Mouse (Mus musculus) limb, embryonic 11.5 days (tissue): ENCODE data around the gene Tjp3. TPM values are rescaled to one million over a fixed set of nuclear protein-coding genes. Genes with fewer than 3 reads are reported as not detected.
A peak's percentile ranks its signal among the peaks of the same experiment; 100 is the strongest.

ENCODE experiments used
- ATAC-seq: fragments of 200-750 bp; cut with Nextera tagmentation; 2 replicates; pipeline ENCODE4 v1.8.0; 2017; ENCODE audit warnings: low read depth; ENCODE audit not compliant: insufficient number of reproducible peaks, low FRiP score, low TSS enrichment
- DNase-seq: peaks from one replicate; pipeline ENCODE4 v3.0.0-alpha.2; 2015; ENCODE audit warnings: low spot score
- H3K27ac ChIP-seq: fragments of 300-500 bp; sonication (generic); replicated peaks from 2 replicates; pipeline ENCODE4 v1.5.1; 2014; ENCODE audit warnings: low read depth, mild to moderate bottlenecking, low read length
- H3K27me3 ChIP-seq: fragments of 300-500 bp; sonication (generic); 2 replicates; pipeline ENCODE4 v1.6.1; 2014; ENCODE audit warnings: mild to moderate bottlenecking, low read length, mixed read lengths; ENCODE audit not compliant: control insufficient read depth, insufficient read depth
- H3K36me3 ChIP-seq: fragments of 300-500 bp; sonication (generic); 2 replicates; pipeline ENCODE4 v1.6.1; 2014; ENCODE audit warnings: mild to moderate bottlenecking, low read length, moderate library complexity, mixed read lengths; ENCODE audit not compliant: control insufficient read depth, insufficient read depth
- H3K4me1 ChIP-seq: fragments of 300-500 bp; sonication (generic); 2 replicates; pipeline ENCODE4 v1.6.1; 2014; ENCODE audit warnings: low read length, mixed read lengths; ENCODE audit not compliant: control insufficient read depth, insufficient read depth
- H3K4me2 ChIP-seq: fragments of 300-500 bp; sonication (generic); 2 replicates; pipeline ENCODE4 v1.6.1; 2014; ENCODE audit warnings: low read depth, mild to moderate bottlenecking, moderate library complexity; ENCODE audit not compliant: severe bottlenecking
- H3K4me3 ChIP-seq: fragments of 300-500 bp; sonication (generic); 2 replicates; pipeline ENCODE4 v1.5.1; 2014; ENCODE audit warnings: low read depth, low read length
- H3K9ac ChIP-seq: fragments of 300-500 bp; sonication (generic); 2 replicates; pipeline ENCODE4 v1.6.1; 2014; ENCODE audit warnings: mild to moderate bottlenecking, low read length
- H3K9me3 ChIP-seq: fragments of 300-500 bp; sonication (generic); 2 replicates; pipeline ENCODE4 v1.6.1; 2016; ENCODE audit warnings: low read length; ENCODE audit not compliant: control insufficient read depth
- WGBS: fragments of 180-500 bp; shearing (Covaris S2); extraction: QIAGEN DNeasy Blood & Tissue Kit; methylation state at CpG from one replicate; pipeline ENCODE4 v1.1.7; 2014; 5-methylcytosine and 5-hydroxymethylcytosine counted together
- polyA plus RNA-seq: library from polyadenylated mRNA; unstranded; fragments of >200 nt; fragmentation: Nextera tagmentation; extraction: Ambion mirVana; gene quantifications from 2 replicates; pipeline ENCODE4 v1.2.1, GENCODE M21; 2014

Tjp3 gene
- polyA plus RNA-seq, 1 experiment from 2014 or later, result 2.0 TPM

DNA sequence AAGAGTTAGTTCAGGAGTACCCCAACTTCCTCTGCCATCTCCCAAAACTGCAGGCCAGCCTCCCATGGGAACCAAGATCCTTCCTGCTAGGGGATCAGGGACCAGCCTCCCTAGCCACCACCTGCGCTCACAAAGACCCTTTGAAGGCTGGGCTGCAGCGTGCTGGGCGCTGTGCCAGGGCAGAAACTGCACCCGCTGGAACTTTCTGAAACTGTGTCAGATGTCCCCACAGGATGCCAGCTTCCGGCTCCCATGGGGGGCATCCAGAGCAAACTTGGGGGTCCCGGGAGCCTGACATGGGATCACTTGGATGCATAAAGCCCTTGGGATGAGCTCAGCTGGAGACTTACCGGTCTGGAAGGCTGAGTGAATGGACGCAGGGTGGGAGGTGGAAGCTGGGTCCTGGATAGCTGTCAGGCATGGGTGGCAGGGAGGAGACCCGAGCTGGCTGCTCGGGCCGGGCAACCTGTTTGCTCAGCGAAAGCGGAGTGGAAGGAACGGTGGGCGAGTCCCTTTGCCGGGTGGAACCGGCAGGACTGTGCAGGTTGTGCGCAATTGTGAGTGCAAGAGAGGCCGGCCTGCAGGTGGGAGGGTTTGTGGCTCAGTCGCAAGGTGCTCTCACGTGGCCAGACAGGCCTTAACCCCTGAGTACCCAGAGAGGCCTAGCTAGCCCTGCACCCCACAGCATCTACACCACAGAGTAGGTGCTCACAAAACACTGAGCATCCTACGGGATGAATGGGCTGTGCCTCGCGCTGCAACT lies 502 bp downstream of the Tjp3 start:
- Histone ChIP-seq H3K4me1 (peaks cover 20% of the 10 kb centered on the region), H3K36me3 (peaks cover 2% of the 10 kb centered on the region; the same call in 1 of the 2 replicates), H3K4me2 (no peak overlapping the region), H3K9me3 (no peaks in the 10 kb centered on the region), H3K4me3 (no peak overlapping the region), H3K27me3 (peaks cover 19% of the 10 kb centered on the region), H3K9ac (no peak overlapping the region), H3K27ac (no peak overlapping the region)
- DNase-seq, result no peak
- no peak for ATAC-seq
- 17% methylated on average over 24 of the region's 24 CpGs for WGBS

DNA sequence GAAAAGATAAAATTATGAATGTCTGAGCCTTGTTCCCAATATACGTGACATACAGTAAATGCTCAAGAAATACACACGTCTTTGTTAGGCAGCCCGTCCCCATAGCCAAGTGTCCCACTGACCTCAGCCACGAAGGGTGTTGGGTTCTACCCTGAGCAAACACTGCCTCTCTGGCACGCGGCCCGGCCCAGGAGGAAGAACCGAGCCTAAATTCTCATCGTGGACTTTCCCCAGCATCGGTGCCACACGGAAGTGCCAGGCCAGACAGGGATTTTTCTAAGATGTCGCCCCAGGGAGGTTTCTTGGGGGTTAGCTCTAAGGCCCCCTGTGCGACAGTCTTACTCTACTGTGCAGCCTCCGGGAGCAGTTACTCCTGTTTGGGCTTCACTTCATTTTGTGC lies 1.6 kb downstream of the Tjp3 start:
- Histone ChIP-seq H3K9me3 (no peaks in the 10 kb centered on the region), H3K36me3 (no peaks in the 10 kb centered on the region), H3K9ac (no peak overlapping the region), H3K4me1 (peaks cover 25% of the 10 kb centered on the region), H3K4me2 (no peak overlapping the region), H3K4me3 (no peak overlapping the region), H3K27ac (no peak overlapping the region), H3K27me3 (peaks cover 28% of the 10 kb centered on the region)
- whole genome bisulfite sequencing, result 61% methylated on average over 14 of the region's 14 CpGs
- ATAC-seq, result no peak
- DNase-seq, result no peak

DNA sequence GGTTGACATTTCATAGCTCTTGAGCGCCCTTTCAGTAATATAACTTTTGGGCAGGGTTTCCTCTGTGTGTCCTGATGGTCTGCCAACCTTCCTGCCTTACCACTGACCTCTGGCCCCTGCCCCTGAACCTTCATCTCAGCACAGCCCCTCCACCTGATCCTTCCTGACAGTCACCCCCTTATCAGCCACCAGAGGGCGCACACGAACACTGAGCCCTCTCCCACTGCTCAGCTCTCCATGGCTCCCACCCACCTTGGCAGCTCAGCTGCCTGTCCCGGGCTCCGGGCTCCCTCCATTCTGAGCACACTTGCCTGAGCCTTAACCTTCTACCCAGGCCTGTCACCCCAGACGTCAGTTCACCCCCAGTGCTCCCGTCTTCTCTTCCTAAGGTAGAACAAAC lies 2.1 kb downstream of the Tjp3 start:
- H3K4me3 ChIP-seq, result no peak overlapping the region
- H3K4me2 ChIP-seq, result no peak overlapping the region
- ATAC-seq (no peak), DNase-seq (peak; percentile 79)
- H3K27me3 ChIP-seq, result peaks cover 33% of the 10 kb centered on the region
- H3K9me3 ChIP-seq, result no peaks in the 10 kb centered on the region
- H3K27ac ChIP-seq, result no peak overlapping the region
- H3K9ac ChIP-seq, result no peak overlapping the region
- 5% methylated on average over 7 of the region's 7 CpGs for WGBS
- no peaks in the 10 kb centered on the region for H3K36me3 ChIP-seq
- H3K4me1 ChIP-seq, result peaks cover 21% of the 10 kb centered on the region

DNA sequence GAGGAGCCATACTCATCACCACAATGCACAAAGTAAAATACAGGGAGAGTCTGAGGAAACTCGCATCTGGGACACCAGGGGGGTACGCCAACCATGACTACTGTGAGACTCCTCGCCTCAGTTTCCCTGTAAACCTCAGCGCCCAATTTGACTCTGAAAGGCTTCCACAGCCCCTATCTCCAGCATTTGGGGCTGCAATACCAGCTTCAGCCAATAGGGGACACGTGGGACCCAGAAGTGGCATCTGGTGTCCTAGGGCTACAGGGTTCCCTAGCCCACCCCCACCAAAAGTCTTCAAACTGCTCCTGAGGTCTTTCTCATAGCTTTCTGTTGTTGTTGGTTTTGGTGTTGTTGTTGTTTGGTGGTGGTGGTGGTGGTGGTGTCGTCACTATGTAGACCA lies 2.8 kb downstream of the Tjp3 start:
- no peak overlapping the region for H3K4me3 ChIP-seq

DNA sequence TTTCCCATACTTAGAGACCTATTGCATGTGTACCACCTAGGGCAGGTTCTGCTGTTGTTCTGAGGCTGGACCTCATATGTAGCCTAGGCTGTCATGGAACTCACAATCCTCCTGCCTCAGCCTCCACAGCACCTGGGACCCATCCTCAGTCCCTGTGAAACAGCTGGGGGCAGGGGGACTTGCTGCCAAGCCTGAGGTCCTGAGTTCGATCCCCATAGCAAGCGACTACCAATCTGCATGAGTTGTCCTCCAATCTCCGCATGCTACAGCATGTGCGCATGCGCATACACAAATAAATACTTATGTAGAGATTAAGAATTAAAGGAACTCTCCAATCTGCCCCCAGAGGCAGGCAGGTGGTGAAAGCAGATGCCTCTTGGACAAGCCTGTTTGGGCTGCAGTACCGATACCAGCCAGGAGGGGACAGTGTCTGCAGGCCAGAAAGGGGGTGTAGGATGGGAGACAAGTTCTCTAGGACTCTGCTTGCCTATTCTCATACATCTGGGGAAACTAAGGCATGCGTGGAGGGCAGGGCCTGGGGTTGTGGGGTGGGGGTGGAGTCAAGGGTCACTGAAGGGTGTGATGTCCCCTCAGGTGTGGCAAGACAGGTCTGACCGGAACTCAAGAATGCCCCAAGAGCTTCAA lies 3.7 kb downstream of the Tjp3 start:
- no peak overlapping the region for H3K4me3 ChIP-seq
- H3K36me3 ChIP-seq, result no peaks in the 10 kb centered on the region
- no peak overlapping the region for H3K27ac ChIP-seq
- ATAC-seq, result no peak
- H3K27me3 ChIP-seq, result peaks cover 49% of the 10 kb centered on the region
- H3K9ac ChIP-seq, result no peak overlapping the region
- peak; percentile 76 for DNase-seq
- no peak overlapping the region for H3K4me2 ChIP-seq
- peaks cover 13% of the 10 kb centered on the region for H3K4me1 ChIP-seq
- no peaks in the 10 kb centered on the region for H3K9me3 ChIP-seq
- WGBS, result 58% methylated on average over 8 of the region's 8 CpGs

More for the DNA sequence above, 2.8 kb downstream of the Tjp3 start:
- H3K4me1 ChIP-seq, result peaks cover 14% of the 10 kb centered on the region
- H3K27ac ChIP-seq, result no peak overlapping the region
- 31% methylated on average over 6 of the region's 6 CpGs for WGBS
- ATAC-seq (no peak), DNase-seq (peak; percentile 66)
- peaks cover 40% of the 10 kb centered on the region for H3K27me3 ChIP-seq
- no peaks in the 10 kb centered on the region for H3K9me3 ChIP-seq
- no peak overlapping the region for H3K4me2 ChIP-seq
- no peak overlapping the region for H3K9ac ChIP-seq
- H3K36me3 ChIP-seq, result no peaks in the 10 kb centered on the region

DNA sequence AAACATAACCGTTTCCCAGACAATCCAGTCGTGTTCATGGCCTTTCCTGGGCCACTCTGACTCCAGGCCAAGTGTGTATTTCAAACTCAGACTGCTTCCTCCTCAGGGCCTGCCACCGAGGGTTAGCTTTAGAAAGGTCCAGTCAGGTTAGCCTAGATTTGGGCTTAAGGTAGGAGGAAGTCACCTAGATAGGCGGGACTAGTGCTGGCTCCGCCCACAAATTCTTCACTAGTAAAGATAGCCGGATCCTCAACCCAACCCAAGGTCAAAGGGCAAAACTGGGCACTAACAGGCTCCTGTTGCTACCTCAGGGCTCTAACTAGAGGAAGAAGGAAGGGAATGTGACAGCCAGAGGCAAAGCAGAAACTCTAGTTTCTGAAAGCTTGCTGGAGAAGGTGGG lies 4.8 kb downstream of the Tjp3 start:
- ATAC-seq (no peak), DNase-seq (no peak)
- Histone ChIP-seq H3K36me3 (no peaks in the 10 kb centered on the region), H3K9ac (no peak overlapping the region), H3K27me3 (peaks cover 54% of the 10 kb centered on the region), H3K4me1 (peaks cover 13% of the 10 kb centered on the region), H3K4me3 (no peak overlapping the region), H3K9me3 (no peaks in the 10 kb centered on the region), H3K4me2 (no peak overlapping the region), H3K27ac (no peak overlapping the region)
- WGBS, result 37% methylated on average over 6 of the region's 6 CpGs

DNA sequence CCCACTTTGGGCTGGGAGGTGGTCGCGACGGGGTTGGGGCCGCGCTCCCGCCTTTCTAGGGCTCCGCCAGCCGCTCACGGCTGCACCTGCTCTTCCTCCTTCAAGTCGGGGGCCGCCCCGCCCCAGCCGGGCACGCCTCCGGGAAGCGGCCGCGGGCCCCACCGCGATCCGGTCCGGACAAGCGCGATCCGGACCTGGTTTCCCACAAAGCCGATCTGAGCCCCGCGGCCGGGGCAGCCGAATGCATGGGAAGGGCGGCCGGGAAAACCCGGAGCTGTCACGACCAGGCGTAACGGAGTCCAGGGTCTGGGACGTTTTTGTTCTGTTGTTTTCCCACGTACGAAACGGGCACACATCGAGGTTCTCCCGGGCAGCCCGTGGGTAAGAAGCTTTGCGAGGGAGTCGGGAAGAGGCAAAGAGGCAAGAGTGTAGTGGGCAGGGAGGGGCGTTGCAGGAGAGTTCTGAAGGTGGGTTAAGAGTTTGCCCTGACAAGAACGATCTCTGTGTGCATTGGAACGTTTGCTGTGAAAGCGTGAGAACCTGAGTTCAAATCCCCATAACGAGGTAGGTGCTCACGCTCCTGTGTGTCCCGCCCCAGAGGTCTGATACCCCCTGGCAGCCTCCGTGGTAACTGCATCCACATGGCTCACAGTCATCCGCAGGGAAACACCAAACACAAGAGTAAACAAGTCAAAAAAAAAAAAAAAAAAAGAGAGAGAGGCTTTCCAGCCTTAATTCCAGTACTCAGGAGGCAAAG lies 5.5 kb downstream of the Tjp3 start:
- DNase-seq (peak; percentile 95), ATAC-seq (peak; percentile 66)
- Histone ChIP-seq H3K4me1 (peaks cover 10% of the 10 kb centered on the region), H3K4me2 (peak overlapping the region; percentile 67), H3K9ac (peak overlapping the region; percentile 34), H3K36me3 (no peaks in the 10 kb centered on the region), H3K4me3 (peak overlapping the region; percentile 32), H3K27ac (no peak overlapping the region), H3K27me3 (peaks cover 51% of the 10 kb centered on the region), H3K9me3 (no peaks in the 10 kb centered on the region)
- WGBS, result 2% methylated on average over 53 of the region's 54 CpGs

DNA sequence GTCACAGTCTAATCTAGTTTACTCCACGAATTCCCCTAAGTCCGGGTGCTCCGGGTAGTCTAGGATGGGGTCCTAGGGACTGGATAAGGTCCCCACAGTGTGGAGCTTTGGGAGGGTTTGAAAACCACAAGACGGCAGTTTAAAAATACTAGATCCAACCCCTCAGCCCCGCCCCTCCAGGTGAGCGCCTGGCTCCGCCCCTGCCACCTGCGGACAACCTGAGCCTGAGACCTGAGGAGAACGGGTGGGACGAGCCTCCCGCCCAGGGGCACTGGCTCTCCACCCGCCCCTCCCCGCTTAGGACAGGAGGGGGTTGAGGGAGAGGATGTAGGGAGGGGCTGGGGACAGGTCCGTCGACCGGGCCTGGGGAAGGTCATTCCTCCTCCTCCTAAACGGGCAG lies 6.7 kb downstream of the Tjp3 start:
- H3K4me1 ChIP-seq, result peaks cover 8% of the 10 kb centered on the region
- no peak overlapping the region for H3K9ac ChIP-seq
- 0 out of 2 replicates have a peak overlapping the region, but pooled peaks have one; percentile 15 for H3K4me2 ChIP-seq
- DNase-seq (peak; percentile 52), ATAC-seq (no peak)
- WGBS, result 10% methylated on average over 17 of the region's 17 CpGs
- H3K9me3 ChIP-seq, result no peaks in the 10 kb centered on the region
- no peak overlapping the region for H3K27ac ChIP-seq
- peak overlapping the region; percentile 8; the same call in 1 of the 2 replicates for H3K4me3 ChIP-seq
- no peaks in the 10 kb centered on the region for H3K36me3 ChIP-seq
- peaks cover 45% of the 10 kb centered on the region for H3K27me3 ChIP-seq
